Mouse (Mus musculus): Measurements from ENCODE around the gene Ccdc107. TPM values are rescaled to one million over a fixed set of nuclear protein-coding genes. Genes with fewer than 3 reads are reported as not detected.
A peak's percentile ranks its signal among the peaks of the same experiment; 100 is the strongest.

Ccdc107 gene
- total and polyA plus RNA-seq, 2 experiments, result 221 to 260 TPM

GRCm38 (mm10) chr4:43470301-43470700, 22.4 kb upstream of the Ccdc107 start:
- 87% methylated on average over 10 of the region's 10 CpGs for WGBS
- Histone ChIP-seq H3K79me2 (ENCODE audit: control insufficient read depth, insufficient read depth, low read length) (no peaks in the 10 kb centered on the region), H3K4me1 (ENCODE audit: control insufficient read depth, insufficient read depth, low read length) (no peaks in the 10 kb centered on the region), H3K4me3 (ENCODE audit: insufficient read depth, low read depth, low read length) (no peak overlapping the region), H3K9ac (ENCODE audit: low read depth, low read length) (no peak overlapping the region), H3K36me3 (ENCODE audit: control insufficient read depth, insufficient read depth, low read length) (no peaks in the 10 kb centered on the region), H3K27me3 (ENCODE audit: control insufficient read depth, insufficient read depth, low read length) (no peaks in the 10 kb centered on the region), H3K27ac (replicated peaks; ENCODE audit: insufficient read depth, low read depth, low read length) (0 out of 2 replicates have a peak overlapping the region, but pooled peaks have one; percentile 12)
- peak; percentile 37 for DNase-seq (ENCODE audit: extremely low read depth, low read depth, low spot score)
- TF ChIP-seq POLR2A (IDR thresholded peaks at IDR 0.05; ENCODE audit: extremely low read depth, insufficient read depth, low read length), result no peak
- no peak for TF ChIP-seq CTCF (IDR thresholded peaks at IDR 0.05; ENCODE audit: low read depth, low read length)

- Histone ChIP-seq H3K4me3 (ENCODE audit: insufficient read depth, low read depth, low read length) (no peak overlapping the region), H3K27ac (replicated peaks; ENCODE audit: insufficient read depth, low read depth, low read length) (no peak overlapping the region), H3K27me3 (ENCODE audit: control insufficient read depth, insufficient read depth, low read length) (no peaks in the 10 kb centered on the region), H3K9ac (ENCODE audit: low read depth, low read length) (no peak overlapping the region), H3K79me2 (ENCODE audit: control insufficient read depth, insufficient read depth, low read length) (no peaks in the 10 kb centered on the region), H3K4me1 (ENCODE audit: control insufficient read depth, insufficient read depth, low read length) (0 out of 2 replicates have a peak, but pooled peaks cover 2% of the 10 kb centered on the region), H3K36me3 (ENCODE audit: control insufficient read depth, insufficient read depth, low read length) (no peaks in the 10 kb centered on the region)
- TF ChIP-seq CTCF (IDR thresholded peaks at IDR 0.05; ENCODE audit: low read depth, low read length), result no peak
- no peak for TF ChIP-seq POLR2A (IDR thresholded peaks at IDR 0.05; ENCODE audit: extremely low read depth, insufficient read depth, low read length)
- 74% methylated on average over 1 of the region's 1 CpGs for WGBS
- DNase-seq (ENCODE audit: extremely low read depth, low read depth, low spot score), result no peak
Measured at GRCm38 (mm10) chr4:43473636-43474035, 19.1 kb upstream of the Ccdc107 start.

- Histone ChIP-seq H3K27me3 (ENCODE audit: control insufficient read depth, insufficient read depth, low read length) (no peaks in the 10 kb centered on the region), H3K36me3 (ENCODE audit: control insufficient read depth, insufficient read depth, low read length) (no peaks in the 10 kb centered on the region), H3K79me2 (ENCODE audit: control insufficient read depth, insufficient read depth, low read length) (no peaks in the 10 kb centered on the region), H3K4me1 (ENCODE audit: control insufficient read depth, insufficient read depth, low read length) (peaks cover 3% of the 10 kb centered on the region; the same call in 1 of the 2 replicates), H3K4me3 (ENCODE audit: insufficient read depth, low read depth, low read length) (no peak overlapping the region), H3K27ac (replicated peaks; ENCODE audit: insufficient read depth, low read depth, low read length) (no peak overlapping the region), H3K9ac (ENCODE audit: low read depth, low read length) (no peak overlapping the region)
- 92% methylated on average over 6 of the region's 6 CpGs for WGBS
- TF ChIP-seq POLR2A (IDR thresholded peaks at IDR 0.05; ENCODE audit: extremely low read depth, insufficient read depth, low read length) (no peak), CTCF (IDR thresholded peaks at IDR 0.05; ENCODE audit: low read depth, low read length) (peak; percentile 26; the same call in 1 of the 2 replicates)
- DNase-seq (ENCODE audit: extremely low read depth, low read depth, low spot score), result no peak
Measured at GRCm38 (mm10) chr4:43476604-43477003, 16.1 kb upstream of the Ccdc107 start.

- H3K4me1 ChIP-seq (ENCODE audit: control insufficient read depth, insufficient read depth, low read length), result peaks cover 3% of the 10 kb centered on the region; the same call in 1 of the 2 replicates
- peak; percentile 79 for DNase-seq (ENCODE audit: extremely low read depth, low read depth, low spot score)
- H3K9ac ChIP-seq (ENCODE audit: low read depth, low read length), result peak overlapping the region; percentile 35
- peak; percentile 69 for TF ChIP-seq CTCF (IDR thresholded peaks at IDR 0.05; ENCODE audit: low read depth, low read length)
- TF ChIP-seq POLR2A (IDR thresholded peaks at IDR 0.05; ENCODE audit: extremely low read depth, insufficient read depth, low read length), result no peak
- H3K27me3 ChIP-seq (ENCODE audit: control insufficient read depth, insufficient read depth, low read length), result no peaks in the 10 kb centered on the region
- 0 out of 2 replicates have a peak overlapping the region, but pooled peaks have one; percentile 2 for H3K27ac ChIP-seq (replicated peaks; ENCODE audit: insufficient read depth, low read depth, low read length)
- no peaks in the 10 kb centered on the region for H3K79me2 ChIP-seq (ENCODE audit: control insufficient read depth, insufficient read depth, low read length)
- WGBS, result 14% methylated on average over 11 of the region's 11 CpGs
- H3K4me3 ChIP-seq (ENCODE audit: insufficient read depth, low read depth, low read length), result peak overlapping the region; percentile 37
- no peaks in the 10 kb centered on the region for H3K36me3 ChIP-seq (ENCODE audit: control insufficient read depth, insufficient read depth, low read length)
Measured at GRCm38 (mm10) chr4:43477857-43478533, 14.7 kb upstream of the Ccdc107 start.

GRCm38 (mm10) chr4:43478534-43478858, 14.2 kb upstream of the Ccdc107 start:
- no peak for DNase-seq (ENCODE audit: extremely low read depth, low read depth, low spot score)
- Histone ChIP-seq H3K4me1 (ENCODE audit: control insufficient read depth, insufficient read depth, low read length) (peaks cover 3% of the 10 kb centered on the region; the same call in 1 of the 2 replicates), H3K4me3 (ENCODE audit: insufficient read depth, low read depth, low read length) (peak overlapping the region; percentile 37), H3K79me2 (ENCODE audit: control insufficient read depth, insufficient read depth, low read length) (no peaks in the 10 kb centered on the region), H3K27me3 (ENCODE audit: control insufficient read depth, insufficient read depth, low read length) (no peaks in the 10 kb centered on the region), H3K9ac (ENCODE audit: low read depth, low read length) (peak overlapping the region; percentile 35), H3K36me3 (ENCODE audit: control insufficient read depth, insufficient read depth, low read length) (no peaks in the 10 kb centered on the region), H3K27ac (replicated peaks; ENCODE audit: insufficient read depth, low read depth, low read length) (0 out of 2 replicates have a peak overlapping the region, but pooled peaks have one; percentile 2)
- TF ChIP-seq CTCF (IDR thresholded peaks at IDR 0.05; ENCODE audit: low read depth, low read length) (no peak), POLR2A (IDR thresholded peaks at IDR 0.05; ENCODE audit: extremely low read depth, insufficient read depth, low read length) (no peak)
- 37% methylated on average over 8 of the region's 8 CpGs for WGBS
